ENCODE assay signal across 8 mouse cellular contexts in genomic region chr19:3388629-3389057, GRCm38 (mm10). TPM values are rescaled to one million over a fixed set of nuclear protein-coding genes. Genes with fewer than 3 reads are reported as not detected.
DNase-seq lines count a peak whose midpoint lies in the region; ATAC-seq and TF ChIP-seq lines count a peak whose summit lies in the region.

TSS of gene Tesmin (plus strand) at chr19:3388857.

- no peak; the same call in 1 of the 2 replicates for ATAC-seq in cerebellum, adult (ENCODE audit: insufficient number of reproducible peaks, low FRiP score, low TSS enrichment)
- ATAC-seq in embryonic facial prominence, embryonic 14.5 days (ENCODE audit: low read depth), result peak; percentile 81
- ATAC-seq in limb, embryonic 11.5 days (ENCODE audit: insufficient number of reproducible peaks, low FRiP score, low TSS enrichment, low read depth), result peak; percentile 83
- peak; percentile 89 for ATAC-seq in midbrain, embryonic 13.5 days

- H3K27me3 ChIP-seq in embryonic facial prominence, embryonic 14.5 days (replicated peaks; ENCODE audit: control insufficient read depth, insufficient read depth, low read length), result no peaks in the 10 kb centered on the region
- H3K27me3 ChIP-seq in heart, adult 2 months (ENCODE audit: control insufficient read depth, insufficient read depth, low read length), result no peaks in the 10 kb centered on the region
- no peaks in the 10 kb centered on the region for H3K27me3 ChIP-seq in kidney, adult 2 months (replicated peaks; ENCODE audit: control insufficient read depth, insufficient read depth, low read length)
- H3K27me3 ChIP-seq in limb, embryonic 11.5 days (ENCODE audit: control insufficient read depth, insufficient read depth, low read length), result no peaks in the 10 kb centered on the region
- H3K27me3 ChIP-seq in midbrain, embryonic 13.5 days, result peaks cover 6% of the 10 kb centered on the region; the same call in 1 of the 2 replicates
- no peaks in the 10 kb centered on the region for H3K27me3 ChIP-seq in small intestine, adult 2 months (ENCODE audit: control insufficient read depth, insufficient read depth, low read length)

- 4% methylated on average over 15 of the region's 33 CpGs for WGBS in embryonic facial prominence, embryonic 14.5 days
- WGBS in heart, adult 2 months, result 3% methylated on average over 33 of the region's 33 CpGs
- WGBS in kidney, adult 2 months, result 1% methylated on average over 33 of the region's 33 CpGs
- WGBS in limb, embryonic 11.5 days, result 2% methylated on average over 32 of the region's 33 CpGs
- WGBS in midbrain, embryonic 13.5 days, result 2% methylated on average over 33 of the region's 33 CpGs
- WGBS in small intestine, adult 2 months, result 3% methylated on average over 33 of the region's 33 CpGs

- H3K36me3 ChIP-seq in embryonic facial prominence, embryonic 14.5 days (ENCODE audit: control insufficient read depth, insufficient read depth, low read length), result peaks cover 10% of the 10 kb centered on the region; the same call in 1 of the 2 replicates
- H3K36me3 ChIP-seq in heart, adult 2 months (ENCODE audit: control insufficient read depth, insufficient read depth, low read length), result no peaks in the 10 kb centered on the region
- H3K36me3 ChIP-seq in kidney, adult 2 months (ENCODE audit: control insufficient read depth, insufficient read depth, low read length), result peaks cover 7% of the 10 kb centered on the region
- no peaks in the 10 kb centered on the region for H3K36me3 ChIP-seq in limb, embryonic 11.5 days (ENCODE audit: control insufficient read depth, insufficient read depth, low read length)
- no peaks in the 10 kb centered on the region; the same call in 1 of the 2 replicates for H3K36me3 ChIP-seq in midbrain, embryonic 13.5 days
- H3K36me3 ChIP-seq in small intestine, adult 2 months (ENCODE audit: control insufficient read depth, insufficient read depth, low read length), result peaks cover 21% of the 10 kb centered on the region

- TF ChIP-seq CTCF in heart, adult 2 months (IDR thresholded peaks at IDR 0.05), result no peak
- peak; percentile 48 for TF ChIP-seq CTCF in kidney, adult 2 months (conservative IDR thresholded peaks at IDR 0.05; ENCODE audit: insufficient read depth, insufficient read length, low read depth, low read length)
- peak; percentile 25; the same call in 1 of the 2 replicates for TF ChIP-seq CTCF in small intestine, adult 2 months (IDR thresholded peaks at IDR 0.05; ENCODE audit: extremely low read depth, insufficient read length, insufficient replicate concordance, low read depth, low read length)

- DNase-seq in cerebellum, adult 11 months, result peak; percentile 35
- peak; percentile 81 for DNase-seq in embryonic facial prominence, embryonic 14.5 days (ENCODE audit: low spot score)
- DNase-seq in heart, adult 2 months, result peak; percentile 80 to 86
- DNase-seq in kidney, adult 2 months, result peak; percentile 95
- peak; percentile 85 for DNase-seq in limb, embryonic 11.5 days (ENCODE audit: low spot score)

- H3K9me3 ChIP-seq in embryonic facial prominence, embryonic 14.5 days (ENCODE audit: control insufficient read depth, low read length), result peaks cover 8% of the 10 kb centered on the region; the same call in 1 of the 2 replicates
- H3K9me3 ChIP-seq in limb, embryonic 11.5 days (ENCODE audit: control insufficient read depth, low read length), result peaks cover 5% of the 10 kb centered on the region; the same call in 1 of the 2 replicates
- H3K9me3 ChIP-seq in midbrain, embryonic 13.5 days, result no peaks in the 10 kb centered on the region

- intact Hi-C loops in heart, adult 2 months (cut with DNase I), result loop anchor here (1.0 kb wide), 1 partner anchor 63 kb away; no protein-coding TSS in a partner anchor

- no peaks in the 10 kb centered on the region for H3K79me2 ChIP-seq in heart, adult 2 months (replicated peaks; ENCODE audit: control insufficient read depth, insufficient read depth, low read length)

- H3K4me2 ChIP-seq in embryonic facial prominence, embryonic 14.5 days (ENCODE audit: low read depth, low read length), result peak within 1 kb of the TSS; percentile 94
- peak within 1 kb of the TSS; percentile 78 for H3K4me2 ChIP-seq in limb, embryonic 11.5 days (ENCODE audit: low read depth, severe bottlenecking)
- peak within 1 kb of the TSS; percentile 72 for H3K4me2 ChIP-seq in midbrain, embryonic 13.5 days (replicated peaks)

- no peak for TF ChIP-seq POLR2A in heart, adult 2 months (IDR thresholded peaks at IDR 0.05; ENCODE audit: insufficient read depth, low read depth, low read length)
- no peak for TF ChIP-seq POLR2A in kidney, adult 2 months (IDR thresholded peaks at IDR 0.05; ENCODE audit: low read depth, low read length)
- no peak for TF ChIP-seq POLR2A in small intestine, adult 2 months (IDR thresholded peaks at IDR 0.05; ENCODE audit: low read depth, low read length)

- H3K4me1 ChIP-seq in embryonic facial prominence, embryonic 14.5 days (ENCODE audit: control insufficient read depth, insufficient read depth, low read length), result no peaks in the 10 kb centered on the region
- H3K4me1 ChIP-seq in heart, adult 2 months (ENCODE audit: control insufficient read depth, insufficient read depth, low read length), result no peaks in the 10 kb centered on the region; the same call in 1 of the 2 replicates
- H3K4me1 ChIP-seq in kidney, adult 2 months (ENCODE audit: control insufficient read depth, insufficient read depth, low read length), result no peaks in the 10 kb centered on the region
- H3K4me1 ChIP-seq in limb, embryonic 11.5 days (ENCODE audit: control insufficient read depth, insufficient read depth, low read length), result no peaks in the 10 kb centered on the region
- H3K4me1 ChIP-seq in midbrain, embryonic 13.5 days (replicated peaks), result 0 out of 2 replicates have a peak, but pooled peaks cover 4% of the 10 kb centered on the region
- H3K4me1 ChIP-seq in small intestine, adult 2 months (ENCODE audit: control insufficient read depth, insufficient read depth, insufficient read length, low read length), result peaks cover 2% of the 10 kb centered on the region; the same call in 1 of the 2 replicates

- no peak within 1 kb of the TSS for H3K27ac ChIP-seq in embryonic facial prominence, embryonic 14.5 days (replicated peaks; ENCODE audit: low read depth, low read length)
- peak within 1 kb of the TSS; percentile 7 for H3K27ac ChIP-seq in heart, adult 2 months
- H3K27ac ChIP-seq in kidney, adult 2 months (ENCODE audit: insufficient read depth, low read depth, low read length), result no peak within 1 kb of the TSS
- no peak within 1 kb of the TSS for H3K27ac ChIP-seq in limb, embryonic 11.5 days (replicated peaks; ENCODE audit: low read depth, low read length)
- no peak within 1 kb of the TSS for H3K27ac ChIP-seq in midbrain, embryonic 13.5 days
- H3K27ac ChIP-seq in small intestine, adult 2 months (ENCODE audit: insufficient read depth, low read depth, low read length), result 0 out of 2 replicates have a peak within 1 kb of the TSS, but pooled peaks have one; percentile 10

- no peak for TF ChIP-seq EP300 in heart, adult 2 months (IDR thresholded peaks at IDR 0.05; ENCODE audit: insufficient read depth, low read depth, low read length)

- peak within 1 kb of the TSS; percentile 68 for H3K9ac ChIP-seq in embryonic facial prominence, embryonic 14.5 days (ENCODE audit: low read depth, low read length)
- H3K9ac ChIP-seq in heart, adult 2 months (ENCODE audit: low read depth, low read length), result peak within 1 kb of the TSS; percentile 43
- H3K9ac ChIP-seq in limb, embryonic 11.5 days (ENCODE audit: low read length), result peak within 1 kb of the TSS; percentile 61
- peak within 1 kb of the TSS; percentile 53 for H3K9ac ChIP-seq in midbrain, embryonic 13.5 days (replicated peaks)

- H3K4me3 ChIP-seq in embryonic facial prominence, embryonic 14.5 days (ENCODE audit: low read depth, low read length), result peak within 1 kb of the TSS; percentile 49
- peak within 1 kb of the TSS; percentile 52 for H3K4me3 ChIP-seq in heart, adult 2 months
- peak within 1 kb of the TSS; percentile 33 for H3K4me3 ChIP-seq in kidney, adult 2 months (ENCODE audit: insufficient read depth, low read depth, low read length)
- H3K4me3 ChIP-seq in limb, embryonic 11.5 days (ENCODE audit: low read depth, low read length), result peak within 1 kb of the TSS; percentile 32
- peak within 1 kb of the TSS; percentile 47 for H3K4me3 ChIP-seq in midbrain, embryonic 13.5 days (replicated peaks)
- H3K4me3 ChIP-seq in small intestine, adult 2 months (ENCODE audit: low read depth, low read length), result peak within 1 kb of the TSS; percentile 67

RNA-seq across cellular contexts. Expression of gene Tesmin, which starts in this region (rescaled TPM):
- 0.29 and 0.35 TPM in 2 replicates for polyA plus RNA-seq in embryonic facial prominence, embryonic 14.5 days (2014; fragmentation: Nextera tagmentation; extraction: Ambion mirVana)
- 1 to 10 TPM; 2.5 to 2.6 TPM for total RNA-seq in heart, adult 2 months (2021)
- 1.8 and 2.2 TPM in 2 replicates for polyA plus RNA-seq in heart, adult 2 months (2012; rRNA removed)
- polyA plus RNA-seq in kidney, adult 2 months (2012; rRNA removed), result 0.24 and 0.25 TPM in 2 replicates
- 0.33 and 0.36 TPM in 2 replicates for polyA plus RNA-seq in limb, embryonic 11.5 days (2014; fragmentation: Nextera tagmentation; extraction: Ambion mirVana)
- 0.35 and 0.37 TPM in 2 replicates for polyA plus RNA-seq in midbrain, embryonic 13.5 days (2015; fragmentation: Nextera tagmentation; extraction: Ambion mirVana)
- 0.10 and 0.42 TPM in 2 replicates for polyA plus RNA-seq in small intestine, adult 2 months (2012; rRNA removed)

Comparison
In these comparisons a context has a peak if more than half of its experiments do, and no peak if none do; other contexts are left out.
1. Peak in DNase-seq, ATAC-seq, H3K4me3 ChIP-seq, H3K9ac ChIP-seq and H3K4me2 ChIP-seq in embryonic facial prominence, embryonic 14.5 days; RNA of the gene not detected or under 1 TPM.
2. Peak in DNase-seq and H3K4me3 ChIP-seq in kidney, adult 2 months; RNA of the gene not detected or under 1 TPM.
3. Peak in DNase-seq, ATAC-seq, H3K4me3 ChIP-seq, H3K9ac ChIP-seq and H3K4me2 ChIP-seq in limb, embryonic 11.5 days; RNA of the gene not detected or under 1 TPM.
4. Peak in ATAC-seq, H3K4me3 ChIP-seq, H3K9ac ChIP-seq and H3K4me2 ChIP-seq in midbrain, embryonic 13.5 days; RNA of the gene not detected or under 1 TPM.
5. DNase-seq: peak in every context shown above with its lines; median percentile 95 in kidney, adult 2 months; 85 in limb, embryonic 11.5 days; 83 in heart, adult 2 months; 81 in embryonic facial prominence, embryonic 14.5 days; 35 in cerebellum, adult 11 months.
6. H3K27ac ChIP-seq: peak in heart, adult 2 months (single experiment) and small intestine, adult 2 months (single experiment); none in embryonic facial prominence, embryonic 14.5 days (single experiment), kidney, adult 2 months (single experiment), limb, embryonic 11.5 days (single experiment) and midbrain, embryonic 13.5 days (single experiment).
7. Peak in every context shown above with its lines, with median percentiles within 50 percentile points of each other: H3K4me2 ChIP-seq, H3K4me3 ChIP-seq and H3K9ac ChIP-seq.